Mouse (Mus musculus) urinary bladder, postnatal 10 days (tissue): ENCODE data around the gene Prune2.

Experiments
- DNase-seq: peaks from one replicate; pipeline ENCODE4 v3.0.0; 2022; ENCODE audit warnings: low spot score

Gene Prune2

DNA sequence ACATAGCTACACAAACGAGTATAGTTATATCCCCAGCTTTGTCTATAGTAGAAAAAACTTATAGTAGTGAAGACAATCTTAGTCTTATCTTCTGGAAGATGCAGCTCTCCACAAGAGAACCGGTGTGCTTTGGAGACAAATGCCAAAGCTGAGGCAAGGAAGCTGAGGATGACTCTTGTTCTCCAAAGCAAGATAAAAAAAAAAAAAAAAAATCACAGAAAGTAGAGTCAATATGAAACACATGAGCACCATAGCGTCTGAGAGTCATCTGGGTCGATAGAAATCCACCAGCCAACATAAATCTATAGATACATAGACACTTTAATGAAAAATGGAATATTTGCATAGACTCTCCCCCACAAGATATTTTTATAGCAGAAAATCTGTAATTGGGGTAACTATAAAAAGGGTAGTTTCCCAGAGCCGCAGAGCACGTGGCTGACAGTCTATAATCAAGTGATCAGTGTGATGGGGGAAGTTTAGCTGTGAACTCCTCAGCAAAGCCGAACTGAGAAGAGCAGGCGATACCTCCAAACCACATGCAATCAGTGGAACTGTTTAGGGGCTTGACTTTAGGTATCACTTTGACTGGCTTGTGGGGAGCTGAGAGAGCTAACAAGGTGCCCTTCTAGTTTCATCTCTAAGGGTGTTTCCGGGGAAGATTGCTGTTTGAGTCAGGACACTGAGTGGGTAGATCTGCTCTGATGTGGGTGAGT lies 308.7 kb downstream of the Prune2 start:
- DNase-seq, result no peak

DNA sequence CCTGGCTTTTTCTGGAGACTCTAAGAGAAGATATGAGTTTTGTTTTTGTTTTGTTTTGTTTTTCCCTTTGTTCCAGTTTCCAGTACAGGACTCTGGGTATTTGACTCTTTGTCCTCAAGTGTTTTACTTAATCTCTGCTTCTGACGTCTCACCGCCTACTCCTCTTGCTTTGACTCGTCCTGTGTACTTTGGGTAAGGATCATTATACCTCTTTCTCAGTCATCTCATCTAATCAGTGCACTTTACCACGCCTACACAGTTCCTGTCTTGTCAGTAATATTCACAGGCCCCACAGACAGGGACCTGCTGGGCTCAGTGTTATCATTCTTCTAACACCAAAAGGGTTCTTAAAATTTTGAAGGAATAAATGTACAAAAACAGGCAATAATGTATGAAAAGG lies 312.8 kb downstream of the Prune2 start:
- no peak for DNase-seq

DNA sequence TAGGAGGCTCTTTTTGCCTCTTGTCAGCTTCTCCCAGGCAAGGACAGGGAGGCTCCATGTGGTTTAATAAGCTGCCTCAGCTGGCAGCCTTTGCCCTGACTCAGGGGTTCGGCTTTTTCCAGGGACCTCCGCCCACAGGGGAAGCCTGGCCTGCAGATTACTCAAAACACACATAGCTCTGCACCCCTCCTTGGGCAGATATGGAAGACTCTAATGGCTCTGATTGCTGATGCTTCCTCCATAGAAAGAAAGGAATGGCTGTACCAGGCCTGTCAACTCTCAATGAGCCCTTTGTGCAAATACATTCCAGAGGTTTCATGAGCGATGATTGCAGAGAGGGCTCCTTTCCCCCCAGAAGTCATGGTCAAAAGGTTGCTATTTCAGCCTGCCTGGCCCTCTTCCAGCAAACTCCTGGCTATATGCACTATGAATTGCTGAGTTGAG lies 315.3 kb downstream of the Prune2 start:
- DNase-seq, result no peak

DNA sequence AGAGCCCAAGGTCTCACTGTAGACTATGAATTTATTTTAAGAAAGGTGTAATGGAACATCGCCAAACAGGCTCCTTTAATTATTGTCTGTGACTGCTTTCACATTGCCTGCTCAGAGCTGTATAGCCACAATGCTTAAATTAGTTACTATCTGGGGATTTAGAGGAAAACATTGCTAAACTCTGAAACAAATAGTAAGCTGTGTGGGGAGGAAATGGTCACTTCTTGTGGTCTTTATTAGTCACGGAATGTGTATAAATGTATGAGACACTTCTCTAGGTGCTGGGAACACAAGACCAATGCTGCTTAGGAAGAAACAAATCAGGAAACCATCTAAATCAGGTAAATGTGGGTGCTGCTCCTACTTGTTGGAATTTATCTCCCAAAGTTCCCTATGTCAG lies 317.1 kb downstream of the Prune2 start:
- DNase-seq, result no peak
